Mouse (Mus musculus) kidney, postnatal 0 days (tissue): ENCODE measurements at regions not wholly inside any gene's neighbourhood (a gene's known extent, or its start where the extent isn't known, plus 50 kb on each side); places are given as distances from the start of the nearest gene placed in this dataset.

ENCODE experiments used
- ATAC-seq: fragments of 200-750 bp; cut with Nextera tagmentation; replicated peaks from 2 replicates; pipeline ENCODE4 v1.8.0; 2017; ENCODE audit warnings: low read depth, moderate number of reproducible peaks, moderate TSS enrichment, moderate library complexity; ENCODE audit not compliant: low FRiP score
- DNase-seq: peaks from one replicate; pipeline ENCODE4 v3.0.0-alpha.2; 2016; ENCODE audit warnings: low spot score
- H3K27ac ChIP-seq: fragments of 300-500 bp; sonication (generic); 2 replicates; pipeline ENCODE4 v1.5.1; 2014; ENCODE audit warnings: mild to moderate bottlenecking
- H3K27me3 ChIP-seq: fragments of 300-500 bp; sonication (generic); 2 replicates; pipeline ENCODE4 v1.6.1; 2014; ENCODE audit warnings: low read length, mixed read lengths; ENCODE audit not compliant: insufficient read depth
- H3K36me3 ChIP-seq: fragments of 300-500 bp; sonication (generic); 2 replicates; pipeline ENCODE4 v1.6.1; 2014; ENCODE audit warnings: low read length, mixed read lengths; ENCODE audit not compliant: insufficient read depth
- H3K4me1 ChIP-seq: fragments of 300-500 bp; sonication (generic); replicated peaks from 2 replicates; pipeline ENCODE4 v1.6.1; 2014; ENCODE audit warnings: antibody characterized with exemption, low read length, mixed read lengths; ENCODE audit not compliant: insufficient read depth
- H3K4me2 ChIP-seq: fragments of 300-500 bp; sonication (generic); 2 replicates; pipeline ENCODE4 v1.6.1; 2014; ENCODE audit warnings: mild to moderate bottlenecking, low read length, moderate library complexity, mixed read lengths
- H3K4me3 ChIP-seq: fragments of 300-500 bp; sonication (generic); replicated peaks from 2 replicates; pipeline ENCODE4 v1.5.1; 2014; ENCODE audit warnings: low read depth, low read length
- H3K9ac ChIP-seq: fragments of 300-500 bp; sonication (generic); 2 replicates; pipeline ENCODE4 v1.6.1; 2014; ENCODE audit warnings: low read depth, low read length
- H3K9me3 ChIP-seq: fragments of 300-500 bp; sonication (generic); replicated peaks from 2 replicates; pipeline ENCODE4 v1.6.1; 2016; ENCODE audit warnings: low read length, inconsistent platforms, mixed read lengths
- CTCF ChIP-seq: IDR thresholded peaks from 2 replicates; pipeline ENCODE4 v1.5.1; 2016; ENCODE audit warnings: antibody characterized with exemption, low read depth, mild to moderate bottlenecking, moderate library complexity
- WGBS: fragments of 180-500 bp; shearing (Covaris S2); extraction: QIAGEN DNeasy Blood & Tissue Kit; methylation state at CpG from one replicate; pipeline ENCODE4 v1.1.7; 2014; 5-methylcytosine and 5-hydroxymethylcytosine counted together

DNA sequence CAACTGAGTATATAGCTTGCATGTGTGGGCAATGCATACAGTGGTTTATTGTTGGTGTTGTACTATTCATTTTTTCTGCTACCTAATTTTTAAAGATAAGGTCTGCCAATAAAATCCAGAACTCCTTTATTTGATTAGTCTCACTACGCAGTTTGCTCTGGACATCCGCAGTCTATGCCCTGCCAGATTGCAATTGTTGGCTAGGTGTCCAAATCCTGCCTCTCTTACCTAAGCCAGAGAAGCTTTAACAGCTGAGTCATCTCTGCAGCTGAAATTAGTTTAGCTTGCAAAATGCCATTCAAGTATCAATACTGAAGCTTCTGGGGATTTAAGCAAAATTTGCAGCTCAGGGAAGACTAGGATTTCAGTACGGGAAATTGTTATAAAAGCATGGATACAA is 881.9 kb upstream of the Cdh8 start:
- no peak for ATAC-seq
- no peaks in the 10 kb centered on the region for H3K36me3 ChIP-seq
- TF ChIP-seq CTCF, result no peak
- DNase-seq, result no peak
- H3K27ac ChIP-seq, result no peak overlapping the region
- H3K4me2 ChIP-seq, result no peak overlapping the region
- H3K27me3 ChIP-seq, result no peaks in the 10 kb centered on the region
- no peak overlapping the region for H3K9ac ChIP-seq
- H3K4me3 ChIP-seq, result no peak overlapping the region
- H3K4me1 ChIP-seq, result no peaks in the 10 kb centered on the region
- WGBS, result 89% methylated on average over 3 of the region's 3 CpGs
- H3K9me3 ChIP-seq, result no peaks in the 10 kb centered on the region

DNA sequence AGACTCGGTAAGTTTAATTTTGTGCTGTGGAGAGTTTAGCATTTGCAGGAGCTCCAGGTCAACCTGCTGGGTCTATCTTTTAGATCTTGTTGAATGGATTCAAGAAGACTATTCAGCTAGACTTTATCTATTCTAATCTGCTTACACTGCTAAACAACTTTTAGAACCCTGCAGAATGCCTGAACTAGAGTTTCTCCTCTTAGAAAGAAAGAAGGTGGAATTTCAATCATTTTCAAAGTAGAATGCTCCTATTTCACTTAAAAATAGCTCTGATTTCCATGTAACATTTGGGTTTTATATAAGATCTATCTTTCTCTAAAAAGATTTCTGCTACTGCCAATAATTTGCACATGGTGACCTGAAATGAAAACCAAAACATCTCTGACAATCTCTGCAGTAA is 876.3 kb upstream of the Cdh8 start:
- no peak for ATAC-seq

DNA sequence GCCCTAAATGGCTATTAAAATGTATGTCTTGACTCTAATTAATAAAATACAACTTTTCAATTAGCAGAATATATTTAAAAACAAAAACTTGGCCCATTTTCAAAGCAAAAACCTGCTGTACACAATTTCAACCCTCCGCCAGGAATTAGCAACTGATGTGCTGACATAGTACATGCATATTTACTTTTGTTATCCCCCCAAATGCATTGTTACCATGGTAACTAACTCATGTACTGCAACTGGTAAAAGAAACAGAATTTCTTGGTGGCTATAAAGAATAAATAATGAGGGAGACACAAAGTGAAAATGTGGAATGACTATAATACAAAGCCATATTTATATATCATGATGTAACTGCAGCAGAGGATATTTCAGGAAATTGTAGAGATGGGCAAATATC is 875.7 kb upstream of the Cdh8 start:
- H3K4me1 ChIP-seq, result no peaks in the 10 kb centered on the region
- H3K9me3 ChIP-seq, result no peaks in the 10 kb centered on the region
- no peak overlapping the region for H3K27ac ChIP-seq
- no peak overlapping the region for H3K4me2 ChIP-seq
- no peaks in the 10 kb centered on the region for H3K36me3 ChIP-seq
- no peaks in the 10 kb centered on the region for H3K27me3 ChIP-seq
- no peak for DNase-seq
- ATAC-seq, result no peak
- WGBS, result 73% methylated on average over 1 of the region's 1 CpGs
- H3K4me3 ChIP-seq, result no peak overlapping the region
- no peak overlapping the region for H3K9ac ChIP-seq
- TF ChIP-seq CTCF, result no peak

More for the DNA sequence above, 876.3 kb upstream of the Cdh8 start:
- no peak overlapping the region for H3K4me2 ChIP-seq
- H3K36me3 ChIP-seq, result no peaks in the 10 kb centered on the region
- no peak overlapping the region for H3K4me3 ChIP-seq
- H3K4me1 ChIP-seq, result no peaks in the 10 kb centered on the region
- 87% methylated on average over 1 of the region's 1 CpGs for WGBS
- H3K27ac ChIP-seq, result no peak overlapping the region
- no peaks in the 10 kb centered on the region for H3K9me3 ChIP-seq
- H3K9ac ChIP-seq, result no peak overlapping the region
- no peak for TF ChIP-seq CTCF
- no peaks in the 10 kb centered on the region for H3K27me3 ChIP-seq
- no peak for DNase-seq
